Mouse (Mus musculus) B cell, adult (primary cell): Measurements from ENCODE around the gene Mblac2. TPM values are rescaled to one million over a fixed set of nuclear protein-coding genes. Genes with fewer than 3 reads are reported as not detected.

ENCODE experiments used
- total RNA-seq: library from RNA; stranded (reverse); gene quantifications from 4 replicates; pipeline ENCODE4 v1.2.4, GENCODE M21; 2023; ENCODE audit not compliant: inconsistent age

Mblac2 gene
- 4.9 to 9.0 TPM (median 5.2 TPM) in 4 replicates for total RNA-seq

GRCm38 (mm10) chr13:81710775-81711545, at the start of gene Mblac2, which contains the start of gene Polr3g:
Gene Mblac2, plus strand, starts transcription at chr13:81711341.
Gene Polr3g, minus strand, starts transcription at chr13:81711013.

GRCm38 (mm10) chr13:81782971-81783404, 71.8 kb downstream of the Mblac2 start, which contains the start of gene Cetn3:
Gene Cetn3, plus strand, starts transcription at chr13:81783077.

Other genes starting within 250 kb of the Mblac2 start
- gene Adgrv1, start 78.2 kb upstream of the Mblac2 start, total RNA-seq: 0.33 TPM in 1 of 4 replicates, not detected in the others
- gene Lysmd3, start 53.7 kb upstream of the Mblac2 start, total RNA-seq: 17.4 to 27.8 TPM (median 26.3 TPM) in 4 replicates
- gene Polr3g, start 328 bp upstream of the Mblac2 start, total RNA-seq: 5.5 to 10.2 TPM (median 7.8 TPM) in 4 replicates
- 85.5 to 110 TPM (median 96.5 TPM) in 4 replicates for gene Cetn3, start 71.7 kb downstream of the Mblac2 start, total RNA-seq